Mouse (Mus musculus) adrenal gland, postnatal 14 days (tissue): ENCODE data around the gene Zfp706. TPM values are rescaled to one million over a fixed set of nuclear protein-coding genes. Genes with fewer than 3 reads are reported as not detected.
A peak's percentile ranks its signal among the peaks of the same experiment; 100 is the strongest.

ENCODE experiments used
- DNase-seq: peaks from one replicate; pipeline ENCODE4 v3.0.0; 2021; ENCODE audit warnings: mixed read lengths
- long read RNA-seq, 2 experiments: library from polyadenylated mRNA; stranded (forward); transcript quantifications; one replicate each; pipeline ENCODE4 v2.0.0; 2021
- total RNA-seq: library from RNA; stranded (reverse); gene quantifications from 2 replicates; pipeline ENCODE4 v1.2.3, GENCODE M21; 2021

Zfp706 gene
- total RNA-seq = 176 and 193 TPM in 2 replicates
- long read RNA-seq, experiment 1, full-length matches to known transcripts = 302 of 309 reads
- long read RNA-seq, experiment 1, partial matches to known transcripts = 3 of 309 reads
- long read RNA-seq, experiment 1, other reads (novel, unspliced or antisense) = 4 of 309 reads
- long read RNA-seq, experiment 2, full-length matches to known transcripts = 252 of 265 reads
- long read RNA-seq, experiment 2, partial matches to known transcripts = 2 of 265 reads
- long read RNA-seq, experiment 2, other reads (novel, unspliced or antisense) = 11 of 265 reads

DNA sequence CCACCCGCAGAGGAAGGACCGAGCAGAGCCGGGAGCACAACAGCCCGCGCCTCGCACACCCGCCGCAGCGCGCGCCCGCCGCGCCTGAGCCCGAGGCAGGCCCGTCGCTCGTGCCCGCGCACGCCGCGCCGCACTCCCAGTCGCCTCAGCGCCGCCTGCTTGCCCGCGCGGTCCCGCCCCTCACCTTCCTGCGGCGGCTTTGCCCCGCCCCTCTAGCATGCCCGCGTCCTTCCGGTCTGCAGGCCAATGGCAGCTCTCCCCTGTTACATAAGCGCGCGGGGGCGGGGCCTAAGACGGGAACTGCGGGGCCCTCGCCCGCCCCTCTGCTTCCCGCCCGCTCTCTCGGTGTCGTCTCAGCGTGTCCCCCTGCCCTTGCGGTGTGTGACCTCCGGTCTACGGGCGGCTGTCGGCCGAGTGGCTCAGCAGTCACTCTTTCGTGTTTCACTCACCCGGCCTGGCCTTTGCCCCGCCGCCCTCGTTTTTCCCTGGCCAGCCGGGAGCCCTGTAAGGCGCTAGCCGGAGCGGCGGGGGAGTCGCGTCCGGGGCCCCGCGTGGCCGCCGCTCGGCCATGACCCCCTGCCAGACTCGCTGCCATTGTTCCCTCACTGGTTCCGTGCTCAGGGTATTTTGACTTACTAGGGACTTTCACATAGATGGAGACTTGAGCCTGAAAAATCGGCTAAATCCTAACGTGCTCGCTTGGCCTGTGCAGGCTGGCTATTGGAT is at the start of gene Zfp706:
TSS of gene Zfp706 (minus strand) at position 541 of the 726 bp plus-strand sequence.
- peak; percentile 100 for DNase-seq

GRCm38 (mm10) chr15:37054582-37054981 is 47.0 kb upstream of the Zfp706 start:
- DNase-seq = no peak

GRCm38 (mm10) chr15:37053085-37053762 is 45.7 kb upstream of the Zfp706 start:
- DNase-seq = no peak

GRCm38 (mm10) chr15:37047403-37047802 is 39.8 kb upstream of the Zfp706 start:
- DNase-seq = no peak

DNA sequence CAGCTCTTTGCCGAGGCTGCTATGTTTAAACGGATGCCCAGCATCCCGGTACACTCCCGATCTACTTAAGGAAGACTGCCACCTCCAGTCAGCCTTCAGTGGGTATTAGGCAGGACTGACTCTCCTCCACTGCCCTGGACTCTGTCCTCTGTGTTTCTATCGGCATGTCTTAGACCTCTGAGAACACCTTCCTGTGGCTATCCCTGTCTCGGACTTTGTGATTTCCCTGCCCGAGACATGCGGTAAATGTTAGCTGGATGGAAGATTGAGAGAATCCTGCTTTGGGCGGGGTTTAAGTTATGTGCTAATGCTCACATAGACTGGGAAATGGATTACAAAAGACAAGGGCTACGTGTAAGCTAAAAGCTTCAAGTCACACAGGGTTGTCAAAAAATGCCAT is 39.0 kb upstream of the Zfp706 start:
- DNase-seq = no peak

DNA sequence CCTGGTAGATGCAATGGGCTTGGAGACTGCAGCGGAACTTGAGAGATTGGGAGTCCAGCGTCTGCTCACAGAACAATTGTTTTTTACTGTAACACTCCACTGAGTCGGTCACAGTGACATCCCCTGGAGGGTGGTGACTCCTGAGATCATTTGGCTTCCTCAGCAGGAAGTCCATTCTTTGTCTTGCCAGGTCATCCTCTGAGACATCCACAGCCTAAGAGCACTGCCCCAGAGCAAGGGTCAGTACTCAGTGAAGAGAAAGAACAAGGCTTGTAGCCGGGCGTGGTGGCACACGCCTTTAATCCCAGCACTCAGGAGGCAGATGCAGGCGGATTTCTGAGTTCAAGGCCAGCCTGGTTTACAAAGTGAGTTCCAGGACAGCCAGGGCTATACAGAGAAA is 38.6 kb upstream of the Zfp706 start:
- no peak for DNase-seq

DNA sequence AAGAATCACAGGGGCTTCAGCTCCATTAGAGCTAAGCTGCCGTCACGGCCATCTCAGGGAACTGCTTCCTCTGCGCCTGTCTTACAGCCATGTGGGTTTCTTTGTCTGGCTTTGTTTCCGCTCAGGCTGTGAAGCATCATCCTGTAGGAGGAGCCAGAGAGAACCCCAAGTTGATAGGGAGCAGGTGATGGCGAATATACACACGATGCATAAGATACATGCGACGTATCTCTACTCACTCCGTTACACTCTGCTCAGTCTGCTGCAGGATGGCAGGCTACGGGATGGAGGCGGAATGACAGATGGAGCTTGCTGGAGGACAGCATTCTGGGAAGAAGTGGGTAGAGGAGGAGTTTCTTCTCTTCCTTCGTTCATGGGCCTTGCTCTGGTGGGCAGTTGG is 37.9 kb upstream of the Zfp706 start:
- DNase-seq = no peak

DNA sequence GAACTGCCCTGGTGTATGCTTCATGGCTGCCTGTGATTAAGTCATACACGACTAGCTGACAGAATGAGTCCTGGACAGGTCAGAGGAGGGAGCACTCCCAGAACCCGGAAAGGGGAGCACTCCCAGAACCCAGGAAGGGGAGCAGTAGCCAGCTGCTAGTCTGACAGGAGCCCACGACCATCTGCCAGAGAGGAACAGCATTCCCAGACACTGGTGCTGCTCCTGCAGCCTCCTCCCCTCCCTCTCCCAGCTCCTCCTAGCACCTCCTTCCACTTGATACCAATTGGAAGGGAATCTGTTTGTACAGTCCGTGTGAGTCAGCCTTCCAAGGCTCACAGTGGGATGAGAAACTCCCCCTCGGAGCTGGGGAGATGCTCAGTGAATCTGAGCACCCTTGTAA is 35.0 kb upstream of the Zfp706 start:
- peak; percentile 11 for DNase-seq

GRCm38 (mm10) chr15:37041214-37041613 is 33.6 kb upstream of the Zfp706 start:
- DNase-seq = peak; percentile 57

- no peak for DNase-seq
These were observed 31.1 kb upstream of the Zfp706 start for GRCm38 (mm10) chr15:37038666-37039065.

- DNase-seq = no peak
These were observed 30.1 kb upstream of the Zfp706 start for GRCm38 (mm10) chr15:37037704-37038103.

DNA sequence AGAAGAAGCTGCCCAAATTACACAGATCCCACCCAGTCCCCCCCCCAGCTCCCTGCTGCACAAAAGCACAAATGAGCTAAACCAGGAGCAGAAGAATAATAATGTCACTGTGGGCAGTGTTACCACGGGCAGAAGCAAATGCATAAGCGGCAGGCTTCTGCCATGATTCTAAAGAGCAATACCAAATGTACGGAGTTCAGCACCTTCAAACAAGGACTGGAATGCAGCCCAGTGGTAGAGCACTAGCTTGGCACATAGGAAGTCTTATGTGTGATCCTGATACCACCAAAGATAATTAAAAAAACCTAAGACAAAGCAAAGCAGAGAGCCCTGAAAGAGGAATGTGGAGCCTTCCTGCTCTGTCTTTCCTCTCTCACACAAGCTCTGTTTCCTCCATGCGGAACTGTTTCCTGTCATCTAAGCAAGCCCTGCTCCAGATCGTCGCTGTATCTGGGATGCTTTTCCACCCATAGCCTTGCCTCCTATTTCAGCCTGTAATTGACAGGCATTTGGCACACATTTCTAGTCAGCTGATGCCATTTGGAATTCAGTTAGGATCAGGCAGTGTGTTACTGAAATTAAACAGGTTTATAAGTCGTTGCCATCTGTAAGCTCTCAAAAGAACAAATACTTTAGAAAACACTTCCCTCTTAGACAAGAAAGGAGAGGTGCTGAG is 29.0 kb upstream of the Zfp706 start:
- DNase-seq = peak; percentile 13

DNA sequence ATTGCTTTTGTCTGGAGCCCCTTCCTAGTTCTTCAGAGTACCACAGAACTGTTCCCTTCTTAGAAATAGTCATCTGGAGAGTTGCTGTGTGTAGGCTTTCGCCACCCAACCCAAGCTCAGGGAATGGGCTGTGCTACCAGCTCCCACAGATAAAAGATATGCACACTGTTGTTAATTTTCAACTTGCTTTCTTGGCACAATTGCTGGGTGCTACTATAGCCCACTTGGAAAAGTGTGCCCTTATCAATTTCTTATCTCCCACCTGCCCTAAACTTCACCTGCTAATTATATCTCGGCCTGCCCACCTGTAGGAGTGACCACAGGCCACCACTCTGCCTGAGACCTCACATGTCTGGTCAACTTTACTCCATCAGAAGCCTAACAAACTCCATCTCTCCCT is 26.6 kb upstream of the Zfp706 start:
- no peak for DNase-seq

DNA sequence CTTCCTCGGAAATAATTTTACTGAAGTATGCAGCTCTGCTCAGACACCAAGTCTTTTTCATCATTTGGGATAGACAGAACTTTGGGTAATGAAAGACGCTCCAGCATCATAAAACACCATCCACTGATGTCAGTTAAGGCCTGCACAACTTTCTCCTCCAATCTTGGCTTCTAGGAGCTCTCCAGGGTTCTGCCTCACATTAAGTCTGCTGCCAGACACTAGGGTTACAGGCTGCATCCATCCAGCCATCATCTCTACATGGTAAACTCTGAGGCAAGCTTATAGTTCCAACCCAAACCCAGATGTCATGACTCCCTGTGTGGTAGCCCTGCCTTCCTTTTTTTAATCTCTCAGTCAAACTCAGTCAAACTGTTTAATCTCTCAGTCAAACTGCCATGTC is 25.9 kb upstream of the Zfp706 start:
- DNase-seq = no peak

GRCm38 (mm10) chr15:37031334-37032150 is 24.0 kb upstream of the Zfp706 start:
- no peak for DNase-seq

DNA sequence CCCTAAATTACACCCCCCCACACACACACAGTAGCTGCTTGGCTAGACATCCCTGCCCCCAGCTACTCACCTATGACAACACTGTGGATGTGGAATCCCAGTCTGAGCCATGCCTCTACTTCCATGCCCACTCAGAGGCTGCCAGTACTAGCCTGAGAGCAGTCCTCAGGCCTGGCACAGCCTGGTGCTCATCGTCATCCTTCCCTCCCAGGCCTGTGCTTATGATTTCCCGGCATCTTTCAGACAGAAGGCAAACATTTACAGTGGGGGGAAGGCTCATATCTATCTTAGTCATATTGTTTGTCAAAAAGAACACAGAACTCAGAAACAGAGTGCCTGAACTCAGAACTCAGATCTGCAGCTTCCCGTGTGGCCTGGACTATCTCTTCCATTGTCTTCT is 23.4 kb upstream of the Zfp706 start:
- no peak for DNase-seq

GRCm38 (mm10) chr15:37027956-37028355 is 20.4 kb upstream of the Zfp706 start:
- no peak for DNase-seq

GRCm38 (mm10) chr15:37026458-37026857 is 18.9 kb upstream of the Zfp706 start:
- no peak for DNase-seq

DNA sequence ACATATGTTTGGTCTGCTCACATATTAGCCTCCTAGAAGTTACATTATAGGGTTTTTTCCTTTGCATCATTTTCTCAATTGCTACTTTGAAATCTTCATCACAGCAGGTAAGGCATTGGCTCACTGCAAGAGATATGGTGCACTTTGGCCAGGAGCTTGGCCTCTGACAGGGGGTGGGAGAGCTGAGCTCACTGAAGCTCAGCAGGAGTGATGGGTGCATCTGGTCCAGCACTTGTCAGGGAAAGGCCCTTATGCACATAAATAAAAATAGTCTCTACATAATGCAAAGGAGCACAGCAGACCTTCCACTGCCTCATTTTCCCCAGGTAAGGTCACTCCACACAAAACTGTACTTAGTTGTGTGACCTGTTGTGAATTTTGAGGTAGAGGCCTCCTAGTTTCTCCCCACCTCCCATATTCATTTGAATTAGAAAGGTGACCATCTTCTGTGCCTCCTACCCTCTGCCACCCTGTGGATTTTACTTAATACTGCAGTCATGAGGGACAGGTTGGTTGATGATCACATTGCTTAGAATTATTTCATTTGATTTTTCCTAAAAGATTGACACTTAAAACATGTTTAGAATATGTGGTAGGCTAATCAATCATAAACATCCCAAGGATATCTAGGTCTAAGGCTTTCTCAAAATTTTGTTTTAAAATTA is 13.1 kb upstream of the Zfp706 start:
- DNase-seq = no peak

DNA sequence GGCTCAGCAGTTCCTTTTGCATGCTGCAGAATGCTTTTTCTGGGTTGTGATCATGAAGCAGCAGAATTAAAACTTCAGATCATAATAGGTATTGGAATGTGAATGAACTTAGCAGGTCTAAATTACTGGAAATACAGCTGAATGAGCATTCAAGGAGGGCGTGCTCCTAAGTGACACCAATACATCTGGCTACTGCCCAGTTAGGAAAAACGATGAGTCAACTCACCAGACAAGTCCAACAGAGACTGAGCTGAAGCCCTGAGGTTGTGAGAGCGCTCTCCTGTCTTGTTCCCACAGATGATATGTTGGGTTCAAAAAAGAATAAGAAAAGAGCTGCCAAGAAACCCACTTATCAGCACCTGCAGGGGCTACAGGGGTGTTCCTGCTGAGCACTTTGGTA is 11.9 kb upstream of the Zfp706 start:
- DNase-seq = no peak

- DNase-seq = no peak
These were observed 4.3 kb upstream of the Zfp706 start for GRCm38 (mm10) chr15:37011897-37012296.
